Mouse (Mus musculus) ES-Bruce4 (cell line): Measurements from ENCODE around the gene Slc2a1. TPM values are rescaled to one million over a fixed set of nuclear protein-coding genes. Genes with fewer than 3 reads are reported as not detected.

Experiments used
- H3K27ac ChIP-seq: 2 replicates; pipeline ENCODE4 v1.5.1; 2012; ENCODE audit warnings: low read length, inconsistent platforms; ENCODE audit not compliant: insufficient read depth
- H3K27me3 ChIP-seq: 2 replicates; pipeline ENCODE4 v1.6.1; 2012; ENCODE audit warnings: mild to moderate bottlenecking, low read length, inconsistent platforms; ENCODE audit not compliant: control insufficient read depth, poor library complexity, insufficient read depth, severe bottlenecking
- H3K36me3 ChIP-seq: 2 replicates; pipeline ENCODE4 v1.6.1; 2012; ENCODE audit warnings: inconsistent platforms, mild to moderate bottlenecking, low read length, moderate library complexity; ENCODE audit not compliant: control insufficient read depth, poor library complexity, insufficient read depth, severe bottlenecking
- H3K4me1 ChIP-seq: one replicate; pipeline ENCODE4 v1.8.1; 2011; ENCODE audit warnings: low read length; ENCODE audit not compliant: control insufficient read depth, insufficient read depth
- H3K4me3 ChIP-seq: 2 replicates; pipeline ENCODE4 v1.5.1; 2011; ENCODE audit warnings: low read depth, mild to moderate bottlenecking, low read length
- H3K9ac ChIP-seq: 2 replicates; pipeline ENCODE4 v1.6.1; 2012; ENCODE audit warnings: low read depth, mild to moderate bottlenecking, inconsistent platforms; ENCODE audit not compliant: poor library complexity, severe bottlenecking
- H3K9me3 ChIP-seq: replicated peaks from 2 replicates; pipeline ENCODE4 v1.6.1; 2012; ENCODE audit warnings: mild to moderate bottlenecking, low read length, inconsistent platforms; ENCODE audit not compliant: control insufficient read depth, poor library complexity, insufficient read depth, severe bottlenecking
- CTCF ChIP-seq: IDR thresholded peaks from one replicate; pipeline ENCODE4 v1.8.1; 2011; ENCODE audit warnings: low read depth, low read length
- EP300 ChIP-seq: IDR thresholded peaks from 2 replicates; pipeline ENCODE4 v1.6.1; 2011; ENCODE audit warnings: low read depth, low read length; ENCODE audit not compliant: insufficient read depth
- POLR2A ChIP-seq: IDR thresholded peaks from one replicate; pipeline ENCODE4 v1.8.1; 2011; ENCODE audit warnings: low read length; ENCODE audit not compliant: insufficient read depth
- polyA plus RNA-seq: library from polyadenylated mRNA; stranded (reverse); fragments of >200 nt; gene quantifications from 2 replicates; pipeline ENCODE4 v1.2.4, GENCODE M21; 2011; ENCODE audit warnings: low read depth; ENCODE audit not compliant: missing spikeins, insufficient read depth, insufficient read length

Gene Slc2a1
- polyA plus RNA-seq, 1 experiment: 682 TPM

- Histone ChIP-seq H3K4me3 (peak overlapping the region; percentile 55), H3K36me3 (peaks cover 33% of the 10 kb centered on the region), H3K9ac (0 out of 2 replicates have a peak overlapping the region, but pooled peaks have one; percentile 84), H3K4me1 (no peaks in the 10 kb centered on the region), H3K9me3 (no peaks in the 10 kb centered on the region), H3K27ac (no peak overlapping the region), H3K27me3 (no peaks in the 10 kb centered on the region)
- TF ChIP-seq POLR2A (no peak), CTCF (no peak), EP300 (no peak)
Observed at GRCm38 (mm10) chr4:119111410-119111809, 2.9 kb downstream of the Slc2a1 start.

GRCm38 (mm10) chr4:119112256-119112885 is 3.9 kb downstream of the Slc2a1 start:
- no peak overlapping the region for H3K27ac ChIP-seq
- peaks cover 38% of the 10 kb centered on the region for H3K36me3 ChIP-seq
- no peaks in the 10 kb centered on the region for H3K27me3 ChIP-seq
- peak overlapping the region; percentile 16 for H3K4me3 ChIP-seq
- no peak overlapping the region for H3K9ac ChIP-seq
- H3K9me3 ChIP-seq: no peaks in the 10 kb centered on the region
- no peaks in the 10 kb centered on the region for H3K4me1 ChIP-seq
- no peak for TF ChIP-seq CTCF
- no peak for TF ChIP-seq POLR2A
- no peak for TF ChIP-seq EP300

GRCm38 (mm10) chr4:119115611-119116070 is 7.1 kb downstream of the Slc2a1 start:
- Histone ChIP-seq H3K4me1 (peaks cover 5% of the 10 kb centered on the region), H3K27ac (peak overlapping the region; percentile 37; the same call in 1 of the 2 replicates), H3K36me3 (peaks cover 57% of the 10 kb centered on the region), H3K9ac (no peak overlapping the region), H3K27me3 (no peaks in the 10 kb centered on the region), H3K9me3 (no peaks in the 10 kb centered on the region), H3K4me3 (no peak overlapping the region)
- TF ChIP-seq CTCF: no peak
- TF ChIP-seq EP300: no peak
- TF ChIP-seq POLR2A: no peak

- no peaks in the 10 kb centered on the region for H3K9me3 ChIP-seq
- H3K27ac ChIP-seq: no peak overlapping the region
- no peak overlapping the region for H3K4me3 ChIP-seq
- H3K4me1 ChIP-seq: peaks cover 10% of the 10 kb centered on the region
- TF ChIP-seq EP300: no peak
- no peak for TF ChIP-seq CTCF
- TF ChIP-seq POLR2A: no peak
- peaks cover 56% of the 10 kb centered on the region for H3K36me3 ChIP-seq
- no peak overlapping the region for H3K9ac ChIP-seq
- H3K27me3 ChIP-seq: no peaks in the 10 kb centered on the region
Observed at GRCm38 (mm10) chr4:119116336-119116735, 7.8 kb downstream of the Slc2a1 start.

GRCm38 (mm10) chr4:119117571-119117970 is 9.1 kb downstream of the Slc2a1 start:
- Histone ChIP-seq H3K27ac (no peak overlapping the region), H3K4me3 (no peak overlapping the region), H3K9ac (no peak overlapping the region), H3K27me3 (no peaks in the 10 kb centered on the region), H3K36me3 (peaks cover 59% of the 10 kb centered on the region), H3K4me1 (peaks cover 14% of the 10 kb centered on the region), H3K9me3 (no peaks in the 10 kb centered on the region)
- TF ChIP-seq CTCF (no peak), POLR2A (no peak), EP300 (no peak)

GRCm38 (mm10) chr4:119118659-119119077 is 10.2 kb downstream of the Slc2a1 start:
- no peaks in the 10 kb centered on the region for H3K9me3 ChIP-seq
- H3K4me1 ChIP-seq: peaks cover 16% of the 10 kb centered on the region
- peak overlapping the region; percentile 41 for H3K27ac ChIP-seq

More at GRCm38 (mm10) chr4:119118659-119119077, 10.2 kb downstream of the Slc2a1 start:
- H3K9ac ChIP-seq: no peak overlapping the region
- TF ChIP-seq CTCF: no peak
- no peak for TF ChIP-seq EP300
- TF ChIP-seq POLR2A: no peak
- H3K4me3 ChIP-seq: 0 out of 2 replicates have a peak overlapping the region, but pooled peaks have one; percentile 4
- peaks cover 65% of the 10 kb centered on the region for H3K36me3 ChIP-seq
- no peaks in the 10 kb centered on the region for H3K27me3 ChIP-seq
